In the genomic region with DNA sequence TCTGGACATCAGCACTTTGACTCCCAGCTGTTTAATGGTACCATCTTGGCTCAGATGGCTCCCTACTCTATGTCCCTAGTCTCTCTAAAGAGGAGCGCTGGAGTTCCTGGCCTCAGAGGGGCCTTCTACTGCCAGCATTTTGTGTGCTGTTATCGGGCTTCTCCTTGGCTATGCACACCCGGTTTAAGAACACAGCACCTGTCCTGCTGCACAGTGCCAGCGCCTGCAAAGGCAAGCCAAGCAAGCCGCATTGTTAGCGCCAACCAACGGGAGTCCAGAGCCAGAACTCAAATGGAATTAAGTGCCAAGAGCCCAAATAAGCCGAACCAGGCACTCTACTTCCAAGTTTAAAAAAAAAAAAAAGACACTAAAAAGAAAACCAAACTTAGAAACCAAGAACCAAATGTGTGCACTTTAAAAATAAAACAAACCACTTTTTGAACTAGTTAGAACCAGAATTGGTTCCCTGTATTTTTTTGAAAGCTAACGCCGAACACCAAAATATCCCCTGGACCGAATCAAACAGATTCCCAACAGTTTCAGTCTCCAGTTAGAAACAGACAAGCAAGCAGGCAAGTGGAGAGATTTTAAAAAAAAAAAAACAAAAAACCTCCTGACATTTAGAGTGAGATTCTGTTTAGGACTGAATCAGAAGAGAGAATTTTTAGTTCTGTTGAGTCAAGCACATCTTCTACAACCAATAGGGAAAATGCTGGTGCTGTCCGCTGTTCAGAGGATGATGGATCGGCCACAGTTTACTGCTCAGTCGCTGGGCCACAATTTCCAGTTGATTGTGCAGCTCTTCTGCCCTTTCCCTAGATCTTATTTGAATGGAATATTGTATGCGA, we compare ENCODE assay signal across 9 mouse cellular contexts.
DNase-seq lines count a peak whose midpoint lies in the region; ATAC-seq lines count a peak whose summit lies in the region.
"Had no signal": no experiment of that assay in that cellular context is flagged by ENCODE, and none has a peak within 500 bp of the region (broad histone marks: within the 10 kb centered on the region; RNA-seq: fewer than 3 reads in every experiment).

No protein-coding gene starts in this region.

- no peaks in the 10 kb centered on the region for H3K27me3 ChIP-seq in neural tube, embryonic 14.5 days (ENCODE audit: control insufficient read depth, insufficient read depth, low read length)
- H3K27me3 ChIP-seq: heart, embryonic 15.5 days had no signal

- H3K4me1 ChIP-seq in neural tube, embryonic 14.5 days (ENCODE audit: control insufficient read depth, insufficient read depth, low read length): peaks cover 22% of the 10 kb centered on the region

- WGBS in neural tube, embryonic 14.5 days: 74% methylated on average over 15 of the region's 15 CpGs

- no peak overlapping the region for H3K9ac ChIP-seq in neural tube, embryonic 14.5 days (replicated peaks; ENCODE audit: low read depth, low read length)
- H3K9ac ChIP-seq: heart, embryonic 15.5 days had no signal

- ATAC-seq in neural tube, embryonic 14.5 days (ENCODE audit: low read depth): 0 out of 2 replicates have a peak, but pooled peaks have one; percentile 15

- no peaks in the 10 kb centered on the region for H3K36me3 ChIP-seq in neural tube, embryonic 14.5 days (ENCODE audit: control insufficient read depth, insufficient read depth, low read length)
- H3K36me3 ChIP-seq: heart, embryonic 15.5 days had no signal

- no peaks in the 10 kb centered on the region for H3K9me3 ChIP-seq in neural tube, embryonic 14.5 days (ENCODE audit: control insufficient read depth, low read length)
- H3K9me3 ChIP-seq: heart, embryonic 15.5 days had no signal

- H3K4me2 ChIP-seq in neural tube, embryonic 14.5 days (ENCODE audit: low read depth, low read length): no peak overlapping the region
- H3K4me2 ChIP-seq: heart, embryonic 15.5 days had no signal

- peak; percentile 39 for DNase-seq in gastrocnemius, adult 18-20 months (ENCODE audit: low spot score)
- DNase-seq in gastrocnemius, postnatal 10 days: no peak
- peak; percentile 42 to 46 for DNase-seq in frontal cortex, postnatal 14 days (ENCODE audit: low spot score in 2 of 2)
- DNase-seq in layer of hippocampus, postnatal 25 days (ENCODE audit: extremely low spot score in 1 of 2, low spot score in 1 of 2): peak; percentile 52 to 59
- no peak for DNase-seq in thymus, postnatal 14 days
- no peak for DNase-seq in kidney, postnatal 36 days
- DNase-seq in c-Kit-positive CD71-positive TER-119-positive erythroid progenitor cells, embryonic 14.5 days (ENCODE audit: low spot score): no peak

- H3K27ac ChIP-seq in neural tube, embryonic 14.5 days (ENCODE audit: low read depth, low read length): peak overlapping the region; percentile 80
- H3K27ac ChIP-seq: heart, embryonic 15.5 days had no signal

- no peak overlapping the region for H3K4me3 ChIP-seq in neural tube, embryonic 14.5 days (ENCODE audit: low read depth, low read length)
- H3K4me3 ChIP-seq: heart, embryonic 15.5 days had no signal

Comparison
In these comparisons a context has a peak if more than half of its experiments do, and no peak if none do; other contexts are left out.
1. DNase-seq: peak in gastrocnemius, adult 18-20 months (single experiment), frontal cortex, postnatal 14 days (2 of 2) and layer of hippocampus, postnatal 25 days (2 of 2); none in gastrocnemius, postnatal 10 days (single experiment), thymus, postnatal 14 days (single experiment), kidney, postnatal 36 days (0 of 2) and c-Kit-positive CD71-positive TER-119-positive erythroid progenitor cells, embryonic 14.5 days (single experiment).